Mouse (Mus musculus): Measurements from ENCODE around the gene Cpsf3.

Cpsf3 gene

DNA sequence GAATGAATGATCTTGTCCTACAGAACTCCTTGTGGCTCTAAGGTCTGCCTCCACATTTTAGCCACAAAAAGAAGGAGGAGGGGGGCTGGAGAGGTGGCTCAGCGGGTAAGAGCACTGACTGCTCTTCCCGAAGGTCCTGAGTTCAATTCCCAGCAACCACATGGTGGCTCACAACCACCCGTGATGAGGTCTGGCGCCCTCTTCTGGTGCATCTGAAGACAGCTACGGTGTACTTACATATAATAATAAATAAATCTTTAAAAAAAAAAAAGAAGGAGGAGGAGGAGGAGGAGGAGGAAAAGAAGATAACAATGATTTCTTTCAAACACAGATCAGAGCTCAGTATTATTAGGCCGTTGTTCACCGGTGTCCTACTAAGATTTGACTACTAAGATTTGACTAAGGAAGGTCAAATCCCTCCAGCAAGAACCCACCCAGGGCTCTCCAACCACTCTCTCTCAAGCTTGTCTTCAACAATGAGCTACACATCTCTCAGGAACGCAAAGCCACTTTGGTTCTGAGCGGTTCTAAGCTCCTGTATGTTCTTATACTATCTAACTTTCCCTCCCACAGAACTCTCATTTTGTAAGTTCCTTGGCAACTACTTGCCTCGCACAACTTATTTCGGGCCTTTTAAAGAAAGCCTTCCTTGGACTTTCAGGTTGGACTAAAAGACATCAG lies at the start of gene Cpsf3:
TSS of gene Cpsf3 (plus strand) at position 631 of the 681 bp plus-strand sequence.
- DNase-seq (ENCODE audit: low read depth, low spot score) = peak; percentile 60
- H3K36me3 ChIP-seq (ENCODE audit: control insufficient read depth, insufficient read depth, low read length, poor library complexity, severe bottlenecking) = no peaks in the 10 kb centered on the region
- H3K27me3 ChIP-seq (ENCODE audit: control insufficient read depth, insufficient read depth, low read length, poor library complexity, severe bottlenecking) = no peaks in the 10 kb centered on the region

DNA sequence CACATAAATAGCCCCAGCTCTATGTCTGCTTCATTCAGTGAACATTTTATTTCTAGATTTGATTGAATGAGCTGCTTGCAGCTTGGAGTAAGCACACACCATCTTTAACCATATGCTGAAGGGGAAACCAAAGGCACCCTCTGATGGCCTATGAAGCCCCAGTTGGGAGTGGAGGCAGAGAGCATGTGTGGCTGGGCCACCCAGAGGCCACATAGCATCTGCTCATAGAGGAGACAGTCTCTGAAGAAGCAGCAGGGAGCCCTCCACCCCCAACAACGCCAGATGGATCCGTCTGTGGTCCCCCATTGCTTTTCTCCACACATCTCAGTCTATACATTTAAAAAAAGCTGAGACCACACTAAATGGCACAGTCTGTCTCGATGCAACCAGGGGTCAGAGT lies 43.2 kb upstream of the Cpsf3 start:
- no peak for DNase-seq (ENCODE audit: low read depth, low spot score)
- Histone ChIP-seq H3K36me3 (ENCODE audit: control insufficient read depth, insufficient read depth, low read length, poor library complexity, severe bottlenecking) (no peaks in the 10 kb centered on the region), H3K27me3 (ENCODE audit: control insufficient read depth, insufficient read depth, low read length, poor library complexity, severe bottlenecking) (no peaks in the 10 kb centered on the region)

- Histone ChIP-seq H3K27me3 (ENCODE audit: control insufficient read depth, insufficient read depth, low read length, poor library complexity, severe bottlenecking) (no peaks in the 10 kb centered on the region), H3K36me3 (ENCODE audit: control insufficient read depth, insufficient read depth, low read length, poor library complexity, severe bottlenecking) (no peaks in the 10 kb centered on the region)
- no peak for DNase-seq (ENCODE audit: low read depth, low spot score)
These were observed 40.7 kb upstream of the Cpsf3 start for GRCm38 (mm10) chr12:21244375-21244960.

GRCm38 (mm10) chr12:21247711-21248392 lies 37.3 kb upstream of the Cpsf3 start:
- Histone ChIP-seq H3K27me3 (ENCODE audit: control insufficient read depth, insufficient read depth, low read length, poor library complexity, severe bottlenecking) (no peaks in the 10 kb centered on the region), H3K36me3 (ENCODE audit: control insufficient read depth, insufficient read depth, low read length, poor library complexity, severe bottlenecking) (no peaks in the 10 kb centered on the region)
- DNase-seq (ENCODE audit: low read depth, low spot score) = no peak

- DNase-seq (ENCODE audit: low read depth, low spot score) = peak; percentile 49
- no peaks in the 10 kb centered on the region for H3K27me3 ChIP-seq (ENCODE audit: control insufficient read depth, insufficient read depth, low read length, poor library complexity, severe bottlenecking)
- peaks cover 1% of the 10 kb centered on the region; the same call in 1 of the 2 replicates for H3K36me3 ChIP-seq (ENCODE audit: control insufficient read depth, insufficient read depth, low read length, poor library complexity, severe bottlenecking)
These were observed 24.5 kb upstream of the Cpsf3 start for GRCm38 (mm10) chr12:21260494-21261256.

- no peaks in the 10 kb centered on the region for H3K27me3 ChIP-seq (ENCODE audit: control insufficient read depth, insufficient read depth, low read length, poor library complexity, severe bottlenecking)
- H3K36me3 ChIP-seq (ENCODE audit: control insufficient read depth, insufficient read depth, low read length, poor library complexity, severe bottlenecking) = peaks cover 1% of the 10 kb centered on the region; the same call in 1 of the 2 replicates
- DNase-seq (ENCODE audit: low read depth, low spot score) = no peak
These were observed 23.7 kb upstream of the Cpsf3 start for GRCm38 (mm10) chr12:21261521-21261920.

DNA sequence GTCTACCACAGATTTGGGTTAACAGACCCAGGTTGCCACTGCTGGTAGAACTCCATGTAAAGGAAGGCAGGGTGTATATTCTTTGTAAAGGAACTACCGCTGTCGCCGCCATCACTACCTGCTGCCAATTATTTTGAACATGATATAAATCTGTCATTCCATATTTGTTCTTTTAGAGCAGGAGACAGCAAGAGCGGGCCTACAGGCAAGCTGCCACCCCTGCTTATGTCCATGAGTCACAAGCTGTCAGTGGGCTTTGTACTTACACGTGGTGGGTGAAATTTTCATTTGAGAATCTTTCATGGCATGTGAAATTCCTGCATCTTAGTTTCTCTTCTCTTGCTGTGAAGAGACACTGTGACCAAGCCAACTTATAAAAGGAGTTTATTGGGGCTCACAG lies 21.9 kb upstream of the Cpsf3 start:
- peaks cover 1% of the 10 kb centered on the region; the same call in 1 of the 2 replicates for H3K36me3 ChIP-seq (ENCODE audit: control insufficient read depth, insufficient read depth, low read length, poor library complexity, severe bottlenecking)
- no peak for DNase-seq (ENCODE audit: low read depth, low spot score)
- H3K27me3 ChIP-seq (ENCODE audit: control insufficient read depth, insufficient read depth, low read length, poor library complexity, severe bottlenecking) = no peaks in the 10 kb centered on the region

DNA sequence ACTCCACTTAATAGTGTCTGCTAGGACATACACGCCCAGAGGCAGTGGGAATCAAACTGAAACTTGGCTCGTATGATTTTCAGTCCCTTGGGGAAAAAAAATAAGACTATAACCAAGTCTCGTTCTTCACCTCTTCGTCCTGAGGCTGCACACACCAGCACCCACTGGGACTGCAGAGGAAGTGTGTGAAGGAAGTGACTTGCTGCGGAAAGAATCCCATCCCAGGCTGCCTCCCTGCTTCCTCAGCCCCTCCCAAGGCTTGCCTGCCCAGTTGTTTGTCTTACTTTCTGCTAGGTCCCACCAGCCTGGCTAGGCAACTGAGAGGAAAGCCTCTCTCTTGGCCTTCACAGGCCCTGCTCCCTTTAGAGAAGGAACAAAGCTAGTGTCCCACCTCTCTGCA lies 20.9 kb upstream of the Cpsf3 start:
- DNase-seq (ENCODE audit: low read depth, low spot score) = no peak
- no peaks in the 10 kb centered on the region for H3K27me3 ChIP-seq (ENCODE audit: control insufficient read depth, insufficient read depth, low read length, poor library complexity, severe bottlenecking)
- H3K36me3 ChIP-seq (ENCODE audit: control insufficient read depth, insufficient read depth, low read length, poor library complexity, severe bottlenecking) = peaks cover 1% of the 10 kb centered on the region; the same call in 1 of the 2 replicates

- H3K27me3 ChIP-seq (ENCODE audit: control insufficient read depth, insufficient read depth, low read length, poor library complexity, severe bottlenecking) = no peaks in the 10 kb centered on the region
- H3K36me3 ChIP-seq (ENCODE audit: control insufficient read depth, insufficient read depth, low read length, poor library complexity, severe bottlenecking) = peaks cover 2% of the 10 kb centered on the region
These were observed 20.2 kb upstream of the Cpsf3 start for GRCm38 (mm10) chr12:21264970-21265369.

DNA sequence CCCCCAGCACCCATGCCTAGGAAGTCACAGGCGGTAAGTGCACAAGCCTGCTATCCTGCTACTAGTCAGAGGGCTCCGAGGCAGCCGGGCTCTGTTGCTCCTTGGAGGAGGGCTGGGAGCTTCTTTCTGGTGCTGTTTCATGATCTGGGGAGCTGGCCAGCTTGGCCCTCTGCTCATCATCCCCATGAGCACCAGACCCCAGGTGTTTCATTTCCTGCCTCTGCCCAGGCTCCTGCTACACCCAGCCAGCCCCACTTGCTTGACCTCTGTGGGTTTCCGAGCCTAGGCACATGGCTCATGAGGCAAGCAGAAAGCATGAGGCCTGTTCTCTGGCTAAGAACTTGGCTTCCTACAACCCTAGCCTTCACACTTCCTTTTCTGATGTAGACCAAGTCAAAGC lies 19.7 kb upstream of the Cpsf3 start:
- H3K36me3 ChIP-seq (ENCODE audit: control insufficient read depth, insufficient read depth, low read length, poor library complexity, severe bottlenecking) = peaks cover 4% of the 10 kb centered on the region; the same call in 1 of the 2 replicates
- DNase-seq (ENCODE audit: low read depth, low spot score) = no peak
- H3K27me3 ChIP-seq (ENCODE audit: control insufficient read depth, insufficient read depth, low read length, poor library complexity, severe bottlenecking) = no peaks in the 10 kb centered on the region

More at GRCm38 (mm10) chr12:21264970-21265369, 20.2 kb upstream of the Cpsf3 start:
- no peak for DNase-seq (ENCODE audit: low read depth, low spot score)

GRCm38 (mm10) chr12:21265946-21266783 lies 19.0 kb upstream of the Cpsf3 start:
- peaks cover 6% of the 10 kb centered on the region; the same call in 1 of the 2 replicates for H3K36me3 ChIP-seq (ENCODE audit: control insufficient read depth, insufficient read depth, low read length, poor library complexity, severe bottlenecking)
- H3K27me3 ChIP-seq (ENCODE audit: control insufficient read depth, insufficient read depth, low read length, poor library complexity, severe bottlenecking) = no peaks in the 10 kb centered on the region
- peak; percentile 53 for DNase-seq (ENCODE audit: low read depth, low spot score)

DNA sequence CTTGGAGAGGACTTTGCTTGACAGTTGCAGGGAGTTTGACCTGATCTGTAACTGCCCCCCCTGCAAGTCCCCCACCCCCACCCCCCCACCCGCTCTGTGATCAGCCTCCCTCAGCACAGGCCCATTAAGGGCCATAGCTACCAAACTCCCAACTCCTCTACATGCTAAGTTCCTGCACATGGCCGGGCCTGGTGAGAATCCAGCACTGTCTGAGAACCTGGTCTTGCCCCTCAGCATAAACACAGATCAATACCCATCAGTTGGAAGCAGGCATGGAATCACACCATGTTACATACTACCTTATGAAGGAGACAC lies 18.4 kb upstream of the Cpsf3 start:
- peaks cover 6% of the 10 kb centered on the region; the same call in 1 of the 2 replicates for H3K36me3 ChIP-seq (ENCODE audit: control insufficient read depth, insufficient read depth, low read length, poor library complexity, severe bottlenecking)
- DNase-seq (ENCODE audit: low read depth, low spot score) = no peak
- H3K27me3 ChIP-seq (ENCODE audit: control insufficient read depth, insufficient read depth, low read length, poor library complexity, severe bottlenecking) = no peaks in the 10 kb centered on the region

GRCm38 (mm10) chr12:21268083-21268616 lies 17.0 kb upstream of the Cpsf3 start:
- Histone ChIP-seq H3K36me3 (ENCODE audit: control insufficient read depth, insufficient read depth, low read length, poor library complexity, severe bottlenecking) (peaks cover 6% of the 10 kb centered on the region; the same call in 1 of the 2 replicates), H3K27me3 (ENCODE audit: control insufficient read depth, insufficient read depth, low read length, poor library complexity, severe bottlenecking) (no peaks in the 10 kb centered on the region)

GRCm38 (mm10) chr12:21274446-21274845 lies 10.7 kb upstream of the Cpsf3 start:
- no peak for DNase-seq (ENCODE audit: low read depth, low spot score)
- H3K27me3 ChIP-seq (ENCODE audit: control insufficient read depth, insufficient read depth, low read length, poor library complexity, severe bottlenecking) = no peaks in the 10 kb centered on the region
- peaks cover 8% of the 10 kb centered on the region; the same call in 1 of the 2 replicates for H3K36me3 ChIP-seq (ENCODE audit: control insufficient read depth, insufficient read depth, low read length, poor library complexity, severe bottlenecking)

More at GRCm38 (mm10) chr12:21268083-21268616, 17.0 kb upstream of the Cpsf3 start:
- DNase-seq (ENCODE audit: low read depth, low spot score) = no peak

Measured in splenic B cell, adult 2 months (primary cell).